Mouse (Mus musculus): ENCODE data around the gene Olfr1028.

The Olfr1028 gene

DNA sequence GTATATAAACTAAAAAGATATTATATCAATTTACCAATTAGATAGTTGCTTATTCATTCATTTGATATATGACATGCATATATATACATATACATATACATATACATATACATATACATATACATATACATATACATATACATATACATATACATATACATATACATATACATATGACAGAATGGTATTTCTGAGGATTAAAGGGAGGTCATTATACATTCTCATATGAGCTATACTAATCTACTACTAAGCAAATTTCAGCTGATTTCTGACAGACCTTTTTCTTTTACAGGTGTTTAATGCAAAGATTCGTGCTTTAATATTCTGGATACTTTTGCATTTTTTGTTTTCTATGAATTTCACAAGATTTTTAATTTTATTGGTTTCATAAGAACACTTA, at the start of gene Olfr1028:
TSS of gene Olfr1028 (plus strand) at position 301 of the 400 bp plus-strand sequence.
- DNase-seq = no peak

DNA sequence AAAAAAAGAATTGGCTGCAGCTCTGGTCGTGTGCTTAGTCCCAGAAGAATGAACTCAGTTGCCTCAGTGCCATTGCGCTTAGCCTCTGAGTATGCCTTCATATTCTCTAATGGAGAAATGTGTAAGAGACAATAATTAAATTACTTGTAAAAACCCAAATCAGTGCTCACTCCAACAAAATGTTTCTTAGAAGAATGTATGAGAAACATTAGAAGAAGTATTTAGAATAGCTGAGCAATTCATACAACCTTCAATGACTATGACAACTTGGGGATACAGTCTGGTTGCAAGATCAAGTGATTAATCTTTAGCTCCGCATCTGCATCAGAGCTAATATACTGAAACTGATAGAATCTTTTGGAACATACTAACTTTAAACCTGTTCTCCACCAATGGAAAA, 45.3 kb upstream of the Olfr1028 start, which contains the start of gene Olfr1024:
TSS of gene Olfr1024 (minus strand) at position 101 of the 400 bp plus-strand sequence.
- DNase-seq = no peak

DNA sequence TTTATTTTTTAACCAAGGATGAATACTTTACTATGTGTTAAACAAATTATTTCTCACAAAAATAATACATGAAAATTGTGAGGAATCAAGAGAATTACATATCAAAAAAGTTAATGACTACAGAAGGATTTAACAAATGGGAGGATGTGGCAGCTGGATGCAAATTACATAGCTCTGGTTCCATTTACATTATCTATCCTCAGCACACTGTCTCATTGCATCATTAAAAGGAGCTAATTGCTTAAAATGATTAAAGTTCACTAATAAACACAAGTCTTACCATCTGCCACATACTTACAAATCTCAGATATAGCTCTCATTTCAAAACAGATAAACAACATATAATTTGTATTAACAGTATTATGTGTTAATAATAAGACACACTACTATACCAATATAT, 37.0 kb upstream of the Olfr1028 start:
- no peak for DNase-seq

DNA sequence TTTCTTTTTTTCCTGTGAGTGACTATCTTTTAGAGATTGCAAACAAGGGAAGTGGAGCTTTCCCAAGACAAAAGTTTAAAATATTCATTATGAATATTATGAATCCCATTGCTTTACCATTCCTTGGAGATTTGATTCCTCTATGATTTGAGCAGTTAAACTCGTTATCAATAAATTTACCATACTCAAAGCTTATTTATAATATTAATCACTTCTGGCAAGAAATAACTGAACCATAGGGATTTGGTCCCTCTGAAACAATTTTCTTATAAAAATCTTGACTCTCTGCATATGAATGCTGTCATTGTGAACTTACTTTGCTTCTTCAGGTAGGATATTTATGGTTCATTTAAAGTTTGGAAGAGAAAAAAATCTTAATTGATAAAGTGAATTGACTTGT, 35.3 kb upstream of the Olfr1028 start, which contains the start of gene Olfr1025-ps1:
TSS of gene Olfr1025-ps1 (plus strand) at position 301 of the 400 bp plus-strand sequence.
- DNase-seq = no peak

DNA sequence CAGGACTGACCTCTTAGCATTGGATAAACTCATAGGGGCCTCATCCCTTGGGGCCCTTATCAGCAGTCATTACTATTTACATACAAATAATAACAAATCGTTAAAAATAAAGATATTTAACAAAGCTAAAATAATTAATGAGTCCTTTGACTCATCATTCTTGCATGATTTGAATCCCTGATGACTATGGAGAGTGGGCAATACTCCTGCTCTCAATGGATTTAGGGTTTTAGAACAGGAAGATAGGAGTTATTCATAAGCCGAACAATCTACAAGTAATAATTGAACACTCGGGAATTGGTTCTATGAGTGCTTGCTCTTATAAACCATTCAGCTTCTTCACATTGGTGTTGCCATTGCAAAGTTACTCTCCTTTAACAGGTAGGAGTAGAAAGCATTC, 29.0 kb upstream of the Olfr1028 start, which contains the start of gene Olfr1026:
TSS of gene Olfr1026 (plus strand) at position 301 of the 400 bp plus-strand sequence.
- DNase-seq = no peak

DNA sequence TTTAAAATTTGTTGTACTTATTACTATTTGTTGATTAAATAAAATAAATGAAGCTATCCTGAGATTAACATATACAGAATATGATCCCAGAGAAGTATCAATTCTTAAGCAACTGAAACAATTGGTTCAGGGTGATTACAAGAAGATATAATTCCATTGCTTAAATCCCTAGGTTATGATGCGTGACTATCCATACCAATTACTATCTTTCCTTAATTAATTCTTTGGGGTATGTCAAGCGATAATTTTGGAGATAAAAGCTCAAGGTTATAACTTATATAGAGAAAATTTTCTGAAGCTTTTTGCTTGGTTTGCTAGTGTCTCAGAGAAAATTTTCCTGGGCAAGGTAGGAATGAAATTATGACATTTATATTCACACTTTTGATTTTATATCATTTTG, 23.4 kb downstream of the Olfr1028 start, which contains the start of gene Olfr1029:
TSS of gene Olfr1029 (plus strand) at position 301 of the 400 bp plus-strand sequence.
- DNase-seq = no peak

DNA sequence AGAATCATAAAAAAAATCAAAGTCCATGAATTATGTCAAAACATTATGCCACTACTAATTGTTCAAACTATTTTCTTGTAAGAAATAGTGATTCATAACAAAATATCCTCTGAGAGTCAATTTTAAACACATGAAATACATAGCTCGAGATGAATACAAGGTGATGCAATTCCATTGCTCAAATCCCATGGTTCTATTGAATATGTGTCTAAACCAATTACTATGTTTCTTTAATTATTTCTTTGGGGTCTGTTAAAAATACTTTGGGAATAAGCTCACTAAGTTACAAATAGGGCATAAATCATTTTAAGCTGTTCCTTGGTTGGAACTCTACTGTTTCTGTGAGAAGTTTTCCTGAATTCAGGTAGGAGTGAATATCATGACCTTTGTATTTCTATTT, 28.7 kb downstream of the Olfr1028 start, which contains the start of gene Olfr1030:
TSS of gene Olfr1030 (plus strand) at position 301 of the 400 bp plus-strand sequence.
- DNase-seq = no peak

DNA sequence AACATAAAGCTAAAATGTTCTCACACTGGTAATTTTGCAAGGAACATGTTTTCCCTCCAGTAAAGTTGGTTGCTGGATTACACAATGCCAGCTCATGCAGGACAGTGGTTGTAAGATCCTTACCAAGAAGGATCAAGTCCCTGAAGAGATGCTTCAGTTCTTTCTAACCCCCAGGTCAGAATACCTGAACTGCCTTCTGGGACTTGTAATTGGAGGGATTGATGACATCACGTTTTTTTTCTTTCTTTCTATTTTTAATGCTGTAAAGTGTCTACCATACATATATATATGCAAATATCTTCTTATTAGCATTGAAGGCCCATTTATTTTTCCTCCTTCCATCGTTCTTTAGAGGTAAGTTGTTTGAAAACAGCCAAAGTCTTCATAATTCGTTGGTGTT, 39.8 kb downstream of the Olfr1028 start, which contains the start of gene Olfr1031:
TSS of gene Olfr1031 (plus strand) at position 301 of the 400 bp plus-strand sequence.
- DNase-seq = no peak

All from B cell, adult 2 months (primary cell).